In the genomic region with DNA sequence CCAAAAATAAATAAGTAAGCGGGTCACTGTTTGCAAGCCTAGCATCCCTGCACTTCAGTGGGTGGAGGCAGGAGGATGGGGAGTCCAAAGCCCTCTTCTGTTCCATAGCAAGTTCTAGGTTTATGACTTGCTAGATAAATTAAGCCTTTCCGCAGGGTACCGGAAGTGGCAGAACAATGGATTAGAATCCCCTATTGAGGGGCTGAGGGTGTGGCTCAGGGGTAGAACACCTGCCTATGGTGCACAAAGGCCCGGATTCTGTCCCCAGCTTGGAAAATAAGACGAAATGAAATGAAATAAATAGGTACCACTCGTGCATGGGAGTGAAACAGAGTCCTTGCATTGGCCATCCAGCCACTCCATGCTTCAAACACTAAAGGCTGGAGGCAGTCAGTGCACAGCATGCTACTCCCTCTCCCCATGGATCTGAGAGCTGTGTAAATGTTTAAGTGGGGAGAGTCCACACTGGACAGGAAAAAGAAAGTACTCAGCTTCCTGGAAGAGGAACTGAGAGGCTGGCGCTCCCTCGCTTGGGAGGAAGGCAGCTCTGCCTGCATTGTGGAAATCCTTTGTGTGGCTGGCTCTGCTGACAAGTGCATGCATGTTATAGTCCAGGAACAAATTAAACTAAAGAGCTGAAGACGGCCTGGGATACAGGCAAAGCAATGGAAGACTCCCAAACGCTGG, we compare ENCODE assay signal across 13 mouse cellular contexts. TPM values are rescaled to one million over a fixed set of nuclear protein-coding genes. Genes with fewer than 3 reads are reported as not detected.
DNase-seq lines count a peak whose midpoint lies in the region; ATAC-seq and TF ChIP-seq lines count a peak whose summit lies in the region.
"Had no signal": no experiment of that assay in that cellular context is flagged by ENCODE, and none has a peak within 500 bp of the region (broad histone marks: within the 10 kb centered on the region; RNA-seq: fewer than 3 reads in every experiment).

No protein-coding gene starts in this region.

- intact Hi-C loops in gastrocnemius, adult 2 months (cut with DNase I), result no loop called here
- intact Hi-C loops in gastrocnemius, postnatal 36 days (cut with DNase I), result no loop called here

- no peaks in the 10 kb centered on the region for H3K9me3 ChIP-seq in liver, embryonic 13.5 days (replicated peaks)
- no peaks in the 10 kb centered on the region for H3K9me3 ChIP-seq in heart, postnatal 0 days (replicated peaks; ENCODE audit: control insufficient read depth, low read length)
- H3K9me3 ChIP-seq in stomach, embryonic 14.5 days (ENCODE audit: control insufficient read depth, low read depth, low read length), result no peaks in the 10 kb centered on the region
- H3K9me3 ChIP-seq in forebrain, embryonic 16.5 days (ENCODE audit: control insufficient read depth, low read length), result no peaks in the 10 kb centered on the region
- H3K9me3 ChIP-seq: neural tube, embryonic 12.5 days had no signal

- H3K4me1 ChIP-seq in liver, embryonic 13.5 days (replicated peaks), result peaks cover 56% of the 10 kb centered on the region
- H3K4me1 ChIP-seq in heart, postnatal 0 days (ENCODE audit: control insufficient read depth, insufficient read depth), result peaks cover 27% of the 10 kb centered on the region; the same call in 1 of the 2 replicates
- H3K4me1 ChIP-seq in stomach, embryonic 14.5 days (ENCODE audit: control insufficient read depth, insufficient read depth, low read length), result peaks cover 16% of the 10 kb centered on the region
- peaks cover 13% of the 10 kb centered on the region for H3K4me1 ChIP-seq in forebrain, embryonic 16.5 days (replicated peaks; ENCODE audit: control insufficient read depth, insufficient read depth, low read length)

- H3K9ac ChIP-seq in liver, embryonic 13.5 days, result no peak overlapping the region
- no peak overlapping the region for H3K9ac ChIP-seq in heart, postnatal 0 days (replicated peaks; ENCODE audit: low read depth, low read length)
- no peak overlapping the region for H3K9ac ChIP-seq in stomach, embryonic 14.5 days (replicated peaks; ENCODE audit: low read depth, low read length)
- no peak overlapping the region for H3K9ac ChIP-seq in forebrain, embryonic 16.5 days (replicated peaks; ENCODE audit: low read depth, low read length)
- H3K9ac ChIP-seq: neural tube, embryonic 12.5 days had no signal

- DNase-seq in gastrocnemius, adult 2 months, result no peak
- DNase-seq in gastrocnemius, postnatal 36 days, result no peak
- no peak for DNase-seq in liver, embryonic 13.5 days
- no peak for DNase-seq in liver
- DNase-seq in heart, postnatal 0 days (ENCODE audit: low spot score), result no peak
- DNase-seq in urinary bladder, adult 18-20 months (ENCODE audit: low spot score in 2 of 2), result no peak
- DNase-seq: gastrocnemius, postnatal 14 days; right cerebral cortex, adult 18-20 months had no signal

- H3K27ac ChIP-seq in gastrocnemius, adult 2 months, result 0 out of 2 replicates have a peak overlapping the region, but pooled peaks have one; percentile 12
- H3K27ac ChIP-seq in liver, embryonic 13.5 days, result peak overlapping the region; percentile 39
- peak overlapping the region; percentile 41; the same call in 1 of the 2 replicates for H3K27ac ChIP-seq in heart, postnatal 0 days (ENCODE audit: low read depth)
- H3K27ac ChIP-seq in stomach, embryonic 14.5 days (ENCODE audit: low read length), result peak overlapping the region; percentile 48; the same call in 1 of the 2 replicates
- no peak overlapping the region for H3K27ac ChIP-seq in forebrain, embryonic 16.5 days (ENCODE audit: low read length)
- H3K27ac ChIP-seq: neural tube, embryonic 12.5 days had no signal

- no peaks in the 10 kb centered on the region for H3K36me3 ChIP-seq in liver, embryonic 13.5 days
- H3K36me3 ChIP-seq in heart, postnatal 0 days (replicated peaks; ENCODE audit: control insufficient read depth, insufficient read depth, low read length), result no peaks in the 10 kb centered on the region
- H3K36me3 ChIP-seq in stomach, embryonic 14.5 days (ENCODE audit: control insufficient read depth, insufficient read depth, low read length), result no peaks in the 10 kb centered on the region
- H3K36me3 ChIP-seq in forebrain, embryonic 16.5 days (ENCODE audit: control insufficient read depth, insufficient read depth), result no peaks in the 10 kb centered on the region
- H3K36me3 ChIP-seq: neural tube, embryonic 12.5 days had no signal

- WGBS in liver, embryonic 13.5 days (ENCODE audit: insufficient replicate concordance), result 59% methylated on average over 10 of the region's 10 CpGs
- WGBS in heart, postnatal 0 days, result 54% methylated on average over 10 of the region's 10 CpGs
- 55% methylated on average over 10 of the region's 10 CpGs for WGBS in stomach, embryonic 14.5 days
- WGBS in forebrain, embryonic 16.5 days, result 60% methylated on average over 10 of the region's 10 CpGs

- no peak overlapping the region for H3K4me3 ChIP-seq in gastrocnemius, adult 2 months
- no peak overlapping the region for H3K4me3 ChIP-seq in liver, embryonic 13.5 days (replicated peaks)
- H3K4me3 ChIP-seq in heart, postnatal 0 days (ENCODE audit: low read depth, low read length), result no peak overlapping the region
- no peak overlapping the region for H3K4me3 ChIP-seq in stomach, embryonic 14.5 days (ENCODE audit: low read depth, low read length)
- no peak overlapping the region for H3K4me3 ChIP-seq in forebrain, embryonic 16.5 days (replicated peaks; ENCODE audit: low read length)
- H3K4me3 ChIP-seq: neural tube, embryonic 12.5 days had no signal

- TF ChIP-seq EP300 in heart, postnatal 0 days (IDR thresholded peaks at IDR 0.05; ENCODE audit: low read depth), result no peak

- H3K27me3 ChIP-seq in liver, embryonic 13.5 days, result peaks cover 14% of the 10 kb centered on the region; the same call in 1 of the 2 replicates
- no peaks in the 10 kb centered on the region for H3K27me3 ChIP-seq in heart, postnatal 0 days (ENCODE audit: control insufficient read depth, insufficient read depth, low read length)
- no peaks in the 10 kb centered on the region for H3K27me3 ChIP-seq in stomach, embryonic 14.5 days (ENCODE audit: control insufficient read depth, insufficient read depth, low read length)
- H3K27me3 ChIP-seq in forebrain, embryonic 16.5 days (replicated peaks; ENCODE audit: control insufficient read depth, insufficient read depth, low read length), result 0 out of 2 replicates have a peak, but pooled peaks cover 3% of the 10 kb centered on the region

- no peak overlapping the region for H3K4me2 ChIP-seq in liver, embryonic 13.5 days
- H3K4me2 ChIP-seq in heart, postnatal 0 days (ENCODE audit: low read depth, low read length), result no peak overlapping the region
- H3K4me2 ChIP-seq in stomach, embryonic 14.5 days (replicated peaks; ENCODE audit: low read depth, low read length), result no peak overlapping the region
- no peak overlapping the region for H3K4me2 ChIP-seq in forebrain, embryonic 16.5 days (ENCODE audit: low read length)
- H3K4me2 ChIP-seq: midbrain, embryonic 11.5 days; neural tube, embryonic 12.5 days had no signal

- ATAC-seq in liver, embryonic 13.5 days (ENCODE audit: low read depth), result no peak
- no peak for ATAC-seq in heart, postnatal 0 days (ENCODE audit: insufficient read depth, low read depth)
- ATAC-seq in stomach, embryonic 14.5 days (ENCODE audit: insufficient number of reproducible peaks, insufficient read depth, low FRiP score, low read depth), result no peak
- ATAC-seq in forebrain, embryonic 16.5 days, result no peak
- ATAC-seq: hindbrain, embryonic 16.5 days had no signal

- TF ChIP-seq CTCF in gastrocnemius, adult 2 months (IDR thresholded peaks at IDR 0.05), result no peak
- no peak for TF ChIP-seq CTCF in heart, postnatal 0 days (IDR thresholded peaks at IDR 0.05; ENCODE audit: low read depth)

RNA-seq across cellular contexts. Expression of a gene that starts 2.0 kb away (rescaled TPM):
- 1 to 10 TPM; 2.0 to 2.3 TPM for total RNA-seq in gastrocnemius, adult 2 months (2021)
- 1 to 10 TPM; 1.5 to 1.6 TPM for total RNA-seq in gastrocnemius, postnatal 36 days (2021)
- 4.7 and 4.8 TPM in 2 replicates for polyA plus RNA-seq in liver, embryonic 13.5 days (2015; fragmentation: Nextera tagmentation; extraction: Ambion mirVana)
- 6.9 and 7.4 TPM in 2 replicates for total RNA-seq in heart, postnatal 0 days (2014; rRNA removed; ENCODE audit: low replicate concordance)
- 8.5 and 8.6 TPM in 2 replicates for polyA plus RNA-seq in heart, postnatal 0 days (2015; fragmentation: Nextera tagmentation; extraction: Ambion mirVana)
- 48.6 and 52.3 TPM in 2 replicates for polyA plus RNA-seq in stomach, embryonic 14.5 days (2014; fragmentation: Nextera tagmentation; extraction: Ambion mirVana)
- 7.5 and 7.7 TPM in 2 replicates for polyA plus RNA-seq in forebrain, embryonic 16.5 days (2015; fragmentation: Nextera tagmentation; extraction: Ambion mirVana)

RNA-seq across cellular contexts. Expression of a gene that starts 18.9 kb away (rescaled TPM):
- total RNA-seq in gastrocnemius, adult 2 months (2021), result 1 to 10 TPM; 5.2 to 7.9 TPM
- 1 to 10 TPM; 6.0 to 7.7 TPM for total RNA-seq in gastrocnemius, postnatal 36 days (2021)
- 63.3 and 75.0 TPM in 2 replicates for polyA plus RNA-seq in liver, embryonic 13.5 days (2015; fragmentation: Nextera tagmentation; extraction: Ambion mirVana)
- total RNA-seq in heart, postnatal 0 days (2014; rRNA removed; ENCODE audit: low replicate concordance), result 27.4 and 56.9 TPM in 2 replicates
- polyA plus RNA-seq in heart, postnatal 0 days (2015; fragmentation: Nextera tagmentation; extraction: Ambion mirVana), result 15.4 and 16.1 TPM in 2 replicates
- 64.7 and 69.6 TPM in 2 replicates for polyA plus RNA-seq in stomach, embryonic 14.5 days (2014; fragmentation: Nextera tagmentation; extraction: Ambion mirVana)
- 85.3 and 88.9 TPM in 2 replicates for polyA plus RNA-seq in forebrain, embryonic 16.5 days (2015; fragmentation: Nextera tagmentation; extraction: Ambion mirVana)

RNA-seq across cellular contexts. Expression of a gene that starts 24.0 kb away (rescaled TPM):
- total RNA-seq in gastrocnemius, adult 2 months (2021), result 10 to 100 TPM; 51.8 to 70.0 TPM
- 10 to 100 TPM; 58.5 to 58.7 TPM for total RNA-seq in gastrocnemius, postnatal 36 days (2021)
- polyA plus RNA-seq in liver, embryonic 13.5 days (2015; fragmentation: Nextera tagmentation; extraction: Ambion mirVana), result 81.2 and 84.0 TPM in 2 replicates
- 239 and 285 TPM in 2 replicates for total RNA-seq in heart, postnatal 0 days (2014; rRNA removed; ENCODE audit: low replicate concordance)
- polyA plus RNA-seq in heart, postnatal 0 days (2015; fragmentation: Nextera tagmentation; extraction: Ambion mirVana), result 193 and 195 TPM in 2 replicates
- polyA plus RNA-seq in stomach, embryonic 14.5 days (2014; fragmentation: Nextera tagmentation; extraction: Ambion mirVana), result 136 and 150 TPM in 2 replicates
- 109 and 113 TPM in 2 replicates for polyA plus RNA-seq in forebrain, embryonic 16.5 days (2015; fragmentation: Nextera tagmentation; extraction: Ambion mirVana)

RNA-seq across cellular contexts. Expression of a gene that starts 37.2 kb away (rescaled TPM):
- 1 to 10 TPM; 1.7 to 1.9 TPM for total RNA-seq in gastrocnemius, adult 2 months (2021)
- total RNA-seq in gastrocnemius, postnatal 36 days (2021), result 1 to 10 TPM; 1.9 to 2.1 TPM
- 9.6 and 9.7 TPM in 2 replicates for polyA plus RNA-seq in liver, embryonic 13.5 days (2015; fragmentation: Nextera tagmentation; extraction: Ambion mirVana)
- total RNA-seq in heart, postnatal 0 days (2014; rRNA removed; ENCODE audit: low replicate concordance), result 16.2 and 19.1 TPM in 2 replicates
- polyA plus RNA-seq in heart, postnatal 0 days (2015; fragmentation: Nextera tagmentation; extraction: Ambion mirVana), result 9.0 and 10.6 TPM in 2 replicates
- 10.6 and 12.5 TPM in 2 replicates for polyA plus RNA-seq in stomach, embryonic 14.5 days (2014; fragmentation: Nextera tagmentation; extraction: Ambion mirVana)
- 3.3 and 4.5 TPM in 2 replicates for polyA plus RNA-seq in forebrain, embryonic 16.5 days (2015; fragmentation: Nextera tagmentation; extraction: Ambion mirVana)

RNA-seq across cellular contexts. Expression of a gene that starts 50.6 kb away (rescaled TPM):
- total RNA-seq in gastrocnemius, adult 2 months (2021), result 1 to 10 TPM; 1.2 to 2.2 TPM
- 1 to 10 TPM; 1.2 to 1.7 TPM for total RNA-seq in gastrocnemius, postnatal 36 days (2021)
- 244 and 254 TPM in 2 replicates for polyA plus RNA-seq in liver, embryonic 13.5 days (2015; fragmentation: Nextera tagmentation; extraction: Ambion mirVana)
- 2.4 TPM in 1 of 2 replicates, not detected in the other for total RNA-seq in heart, postnatal 0 days (2014; rRNA removed; ENCODE audit: low replicate concordance)
- 1.3 and 1.6 TPM in 2 replicates for polyA plus RNA-seq in heart, postnatal 0 days (2015; fragmentation: Nextera tagmentation; extraction: Ambion mirVana)
- 0.84 and 1.0 TPM in 2 replicates for polyA plus RNA-seq in stomach, embryonic 14.5 days (2014; fragmentation: Nextera tagmentation; extraction: Ambion mirVana)
- not detected in 2 replicates for polyA plus RNA-seq in forebrain, embryonic 16.5 days (2015; fragmentation: Nextera tagmentation; extraction: Ambion mirVana)
